Mouse (Mus musculus): Measurements from ENCODE around the gene Rbm47. TPM values are rescaled to one million over a fixed set of nuclear protein-coding genes. Genes with fewer than 3 reads are reported as not detected.

Rbm47 gene
- polyA plus RNA-seq, 1 experiment from 2014 or later: 1.9 TPM

- H3K27ac ChIP-seq (ENCODE audit: low read length): no peak overlapping the region
- H3K9me3 ChIP-seq (replicated peaks; ENCODE audit: control insufficient read depth, low read length, poor library complexity, severe bottlenecking): no peaks in the 10 kb centered on the region
- H3K4me3 ChIP-seq (ENCODE audit: low read depth, low read length): no peak overlapping the region
- no peaks in the 10 kb centered on the region for H3K4me1 ChIP-seq (ENCODE audit: control insufficient read depth, insufficient read depth, low read length)
- H3K9ac ChIP-seq (ENCODE audit: low read depth, low read length): no peak overlapping the region
- no peak for ATAC-seq
- WGBS: 85% methylated on average over 8 of the region's 8 CpGs
- no peak overlapping the region for H3K4me2 ChIP-seq (ENCODE audit: low read length)
- H3K27me3 ChIP-seq (ENCODE audit: control insufficient read depth, insufficient read depth, low read depth, low read length): no peaks in the 10 kb centered on the region
- H3K36me3 ChIP-seq (ENCODE audit: control insufficient read depth, insufficient read depth, low read length): no peaks in the 10 kb centered on the region
Observed at GRCm38 (mm10) chr5:66168462-66169098, 4.3 kb downstream of the Rbm47 start.

- Histone ChIP-seq H3K4me3 (ENCODE audit: low read depth, low read length) (no peak overlapping the region), H3K27me3 (ENCODE audit: control insufficient read depth, insufficient read depth, low read depth, low read length) (no peaks in the 10 kb centered on the region), H3K27ac (ENCODE audit: low read length) (no peak overlapping the region), H3K9ac (ENCODE audit: low read depth, low read length) (no peak overlapping the region), H3K9me3 (replicated peaks; ENCODE audit: control insufficient read depth, low read length, poor library complexity, severe bottlenecking) (no peaks in the 10 kb centered on the region), H3K4me1 (ENCODE audit: control insufficient read depth, insufficient read depth, low read length) (no peaks in the 10 kb centered on the region), H3K4me2 (ENCODE audit: low read length) (no peak overlapping the region), H3K36me3 (ENCODE audit: control insufficient read depth, insufficient read depth, low read length) (no peaks in the 10 kb centered on the region)
- no peak for ATAC-seq
- 88% methylated on average over 5 of the region's 5 CpGs for WGBS
Observed at GRCm38 (mm10) chr5:66166931-66167330, 6.0 kb downstream of the Rbm47 start.

GRCm38 (mm10) chr5:66166193-66166629 is 6.7 kb downstream of the Rbm47 start:
- no peak overlapping the region for H3K4me2 ChIP-seq (ENCODE audit: low read length)
- H3K27ac ChIP-seq (ENCODE audit: low read length): no peak overlapping the region
- no peaks in the 10 kb centered on the region for H3K9me3 ChIP-seq (replicated peaks; ENCODE audit: control insufficient read depth, low read length, poor library complexity, severe bottlenecking)
- WGBS: 82% methylated on average over 4 of the region's 4 CpGs
- no peak overlapping the region for H3K4me3 ChIP-seq (ENCODE audit: low read depth, low read length)
- H3K4me1 ChIP-seq (ENCODE audit: control insufficient read depth, insufficient read depth, low read length): no peaks in the 10 kb centered on the region
- H3K36me3 ChIP-seq (ENCODE audit: control insufficient read depth, insufficient read depth, low read length): no peaks in the 10 kb centered on the region
- no peak overlapping the region for H3K9ac ChIP-seq (ENCODE audit: low read depth, low read length)
- H3K27me3 ChIP-seq (ENCODE audit: control insufficient read depth, insufficient read depth, low read depth, low read length): no peaks in the 10 kb centered on the region
- ATAC-seq: no peak

- no peak overlapping the region for H3K4me3 ChIP-seq (ENCODE audit: low read depth, low read length)
- no peak overlapping the region for H3K9ac ChIP-seq (ENCODE audit: low read depth, low read length)
- no peak overlapping the region for H3K4me2 ChIP-seq (ENCODE audit: low read length)
- 91% methylated on average over 8 of the region's 8 CpGs for WGBS
- H3K9me3 ChIP-seq (replicated peaks; ENCODE audit: control insufficient read depth, low read length, poor library complexity, severe bottlenecking): no peaks in the 10 kb centered on the region
- no peaks in the 10 kb centered on the region for H3K36me3 ChIP-seq (ENCODE audit: control insufficient read depth, insufficient read depth, low read length)
- H3K4me1 ChIP-seq (ENCODE audit: control insufficient read depth, insufficient read depth, low read length): no peaks in the 10 kb centered on the region
- ATAC-seq: no peak
- H3K27me3 ChIP-seq (ENCODE audit: control insufficient read depth, insufficient read depth, low read depth, low read length): no peaks in the 10 kb centered on the region
- H3K27ac ChIP-seq (ENCODE audit: low read length): no peak overlapping the region
Observed at GRCm38 (mm10) chr5:66165748-66166147, 7.2 kb downstream of the Rbm47 start.

DNA sequence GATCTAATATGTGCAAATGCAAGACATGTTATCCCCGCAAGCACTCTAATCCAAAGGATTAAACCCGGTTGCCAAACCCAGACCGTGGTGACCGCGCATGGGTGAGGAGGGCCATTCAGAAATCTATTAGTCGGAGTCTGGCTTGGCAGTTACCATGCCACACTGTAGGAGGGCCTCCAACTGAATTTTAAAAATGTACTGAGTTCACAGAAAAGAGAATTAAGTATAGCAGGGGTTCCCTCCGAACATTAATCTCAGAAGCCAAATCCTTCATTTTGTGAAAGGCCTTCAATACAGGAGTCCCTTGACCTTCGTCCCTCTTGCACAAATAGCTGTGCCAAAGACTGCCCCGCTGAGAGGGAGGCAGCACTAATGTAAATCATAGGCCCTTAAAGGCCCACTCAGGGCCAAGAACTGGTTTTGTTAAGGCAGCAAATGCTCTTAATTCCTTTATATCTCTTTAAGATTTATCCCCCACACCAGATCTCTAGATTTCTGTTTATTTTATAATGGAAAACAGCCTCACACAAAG is 16.4 kb downstream of the Rbm47 start:
- Histone ChIP-seq H3K9ac (ENCODE audit: low read depth, low read length) (no peak overlapping the region), H3K27ac (ENCODE audit: low read length) (no peak overlapping the region), H3K4me1 (ENCODE audit: control insufficient read depth, insufficient read depth, low read length) (peaks cover 1% of the 10 kb centered on the region), H3K36me3 (ENCODE audit: control insufficient read depth, insufficient read depth, low read length) (no peaks in the 10 kb centered on the region), H3K9me3 (replicated peaks; ENCODE audit: control insufficient read depth, low read length, poor library complexity, severe bottlenecking) (no peaks in the 10 kb centered on the region), H3K4me3 (ENCODE audit: low read depth, low read length) (no peak overlapping the region), H3K4me2 (ENCODE audit: low read length) (no peak overlapping the region), H3K27me3 (ENCODE audit: control insufficient read depth, insufficient read depth, low read depth, low read length) (peaks cover 6% of the 10 kb centered on the region)
- WGBS: 29% methylated on average over 9 of the region's 9 CpGs
- no peak for ATAC-seq

DNA sequence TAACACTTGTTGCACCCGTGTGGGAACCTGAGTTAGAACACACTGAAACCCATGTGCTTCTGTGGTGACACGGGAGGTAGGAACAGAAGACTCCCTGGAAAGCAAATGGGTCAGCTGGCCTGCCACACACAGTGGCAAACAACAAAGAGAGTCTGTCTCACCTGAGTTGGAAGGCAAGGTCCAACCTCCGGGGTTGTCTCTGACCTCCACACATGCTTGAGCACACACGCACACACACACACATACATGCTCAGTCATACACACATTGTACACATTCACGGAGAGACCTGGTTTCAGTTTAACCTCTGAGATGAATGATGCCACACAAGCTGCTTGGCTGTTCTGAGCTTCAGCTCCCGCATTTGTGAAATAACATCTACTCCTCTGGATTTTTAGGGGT is 18.3 kb downstream of the Rbm47 start:
- WGBS: 89% methylated on average over 6 of the region's 6 CpGs
- H3K4me3 ChIP-seq (ENCODE audit: low read depth, low read length): no peak overlapping the region
- no peak overlapping the region for H3K9ac ChIP-seq (ENCODE audit: low read depth, low read length)
- H3K4me1 ChIP-seq (ENCODE audit: control insufficient read depth, insufficient read depth, low read length): peaks cover 16% of the 10 kb centered on the region
- no peaks in the 10 kb centered on the region for H3K9me3 ChIP-seq (replicated peaks; ENCODE audit: control insufficient read depth, low read length, poor library complexity, severe bottlenecking)
- no peak for ATAC-seq
- no peak overlapping the region for H3K4me2 ChIP-seq (ENCODE audit: low read length)
- H3K27ac ChIP-seq (ENCODE audit: low read length): no peak overlapping the region
- peaks cover 8% of the 10 kb centered on the region for H3K27me3 ChIP-seq (ENCODE audit: control insufficient read depth, insufficient read depth, low read depth, low read length)
- H3K36me3 ChIP-seq (ENCODE audit: control insufficient read depth, insufficient read depth, low read length): no peaks in the 10 kb centered on the region

GRCm38 (mm10) chr5:66153486-66153885 is 19.4 kb downstream of the Rbm47 start:
- WGBS: 39% methylated on average over 5 of the region's 5 CpGs
- no peak for ATAC-seq
- Histone ChIP-seq H3K27ac (ENCODE audit: low read length) (no peak overlapping the region), H3K9ac (ENCODE audit: low read depth, low read length) (no peak overlapping the region), H3K36me3 (ENCODE audit: control insufficient read depth, insufficient read depth, low read length) (no peaks in the 10 kb centered on the region), H3K9me3 (replicated peaks; ENCODE audit: control insufficient read depth, low read length, poor library complexity, severe bottlenecking) (no peaks in the 10 kb centered on the region), H3K4me2 (ENCODE audit: low read length) (no peak overlapping the region), H3K27me3 (ENCODE audit: control insufficient read depth, insufficient read depth, low read depth, low read length) (peaks cover 15% of the 10 kb centered on the region), H3K4me3 (ENCODE audit: low read depth, low read length) (no peak overlapping the region), H3K4me1 (ENCODE audit: control insufficient read depth, insufficient read depth, low read length) (peaks cover 16% of the 10 kb centered on the region)

DNA sequence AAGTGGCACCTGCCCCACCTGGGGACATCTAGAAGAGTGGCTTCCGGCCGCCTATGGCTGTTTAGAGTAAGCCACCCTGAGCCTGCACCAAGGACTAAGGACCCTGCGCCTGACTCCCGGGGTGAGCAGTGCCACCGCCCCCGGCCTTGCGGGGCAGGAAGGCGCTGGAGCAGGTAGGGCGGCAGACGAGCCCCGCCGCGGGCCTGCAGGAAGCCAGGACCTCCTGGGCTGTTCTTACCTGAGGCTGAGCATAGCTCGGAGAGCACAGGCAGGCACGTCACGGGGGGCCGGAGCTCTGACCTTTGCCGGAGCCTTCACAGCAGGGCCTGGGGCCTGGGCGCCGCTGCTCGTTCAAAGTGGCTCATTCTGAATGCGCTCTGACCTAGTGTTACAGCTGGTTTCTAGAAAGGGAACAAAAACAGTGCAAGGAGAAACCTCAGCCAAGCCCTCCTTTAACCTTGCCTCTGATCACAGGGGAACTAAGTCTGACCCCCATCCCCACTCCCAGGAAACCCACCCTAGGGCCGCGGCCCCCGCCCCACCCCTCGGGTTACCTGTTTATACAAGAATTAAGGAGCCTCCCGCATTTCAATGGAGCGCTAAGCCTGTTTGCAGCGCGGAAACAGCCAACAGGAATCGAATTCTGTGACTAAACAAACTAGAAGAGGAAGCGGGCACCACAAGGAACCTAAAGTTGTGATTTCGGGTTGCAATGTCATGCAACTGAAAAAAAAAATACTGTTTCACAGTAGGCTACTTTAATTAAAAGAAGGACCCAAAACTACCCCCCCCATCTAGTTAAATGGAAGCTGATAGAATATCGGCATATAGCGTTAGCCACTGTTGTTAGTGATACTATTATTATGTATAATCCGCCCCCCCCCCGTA is 21.4 kb downstream of the Rbm47 start:
- peak; percentile 32; the same call in 1 of the 2 replicates for ATAC-seq
- peak overlapping the region; percentile 74 for H3K4me2 ChIP-seq (ENCODE audit: low read length)
- peak overlapping the region; percentile 42 for H3K4me3 ChIP-seq (ENCODE audit: low read depth, low read length)
- H3K9ac ChIP-seq (ENCODE audit: low read depth, low read length): peak overlapping the region; percentile 53
- WGBS: 9% methylated on average over 32 of the region's 37 CpGs
- peaks cover 16% of the 10 kb centered on the region for H3K4me1 ChIP-seq (ENCODE audit: control insufficient read depth, insufficient read depth, low read length)
- no peaks in the 10 kb centered on the region for H3K9me3 ChIP-seq (replicated peaks; ENCODE audit: control insufficient read depth, low read length, poor library complexity, severe bottlenecking)
- no peak overlapping the region for H3K27ac ChIP-seq (ENCODE audit: low read length)
- H3K36me3 ChIP-seq (ENCODE audit: control insufficient read depth, insufficient read depth, low read length): no peaks in the 10 kb centered on the region
- H3K27me3 ChIP-seq (ENCODE audit: control insufficient read depth, insufficient read depth, low read depth, low read length): peaks cover 15% of the 10 kb centered on the region
